Mouse (Mus musculus): Measurements from ENCODE around the gene Snapin. TPM values are rescaled to one million over a fixed set of nuclear protein-coding genes. Genes with fewer than 3 reads are reported as not detected.

The Snapin gene
- polyA plus RNA-seq, 1 experiment from 2014 or later, result 76.0 TPM

DNA sequence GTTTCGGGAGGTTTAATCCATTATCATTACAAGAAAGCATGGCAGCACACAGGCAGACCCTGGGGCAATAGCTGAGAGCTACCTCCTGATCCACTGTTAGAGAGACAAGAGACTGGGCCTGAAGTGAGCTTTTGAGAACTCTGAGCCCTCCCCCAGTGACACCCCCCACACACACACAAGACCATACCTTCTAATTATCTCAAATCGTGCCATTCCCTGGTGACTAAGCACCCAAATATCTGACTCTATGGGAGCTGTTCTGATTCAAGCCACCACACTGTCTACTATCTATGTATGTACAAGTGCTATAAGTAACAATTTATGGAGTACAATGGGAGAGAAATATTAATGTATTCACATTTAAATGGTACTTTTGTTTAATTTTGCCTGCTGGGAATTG, 50.1 kb downstream of the Snapin start:
- ATAC-seq (replicated peaks; ENCODE audit: insufficient number of reproducible peaks, low FRiP score, low TSS enrichment), result no peak
- WGBS (ENCODE audit: insufficient replicate concordance), result 76% methylated on average over 2 of the region's 2 CpGs
- H3K36me3 ChIP-seq (ENCODE audit: control insufficient read depth, insufficient read depth, low read length), result no peaks in the 10 kb centered on the region
- H3K4me2 ChIP-seq, result no peak overlapping the region
- no peak overlapping the region for H3K27ac ChIP-seq (ENCODE audit: low read depth, low read length)
- 0 out of 2 replicates have a peak, but pooled peaks cover 2% of the 10 kb centered on the region for H3K9me3 ChIP-seq (replicated peaks; ENCODE audit: control insufficient read depth, low read length)
- no peak overlapping the region for H3K4me3 ChIP-seq (ENCODE audit: low read depth, low read length)
- peaks cover 3% of the 10 kb centered on the region for H3K4me1 ChIP-seq (ENCODE audit: control insufficient read depth, insufficient read depth, low read length)
- no peaks in the 10 kb centered on the region for H3K27me3 ChIP-seq (ENCODE audit: control insufficient read depth, insufficient read depth, low read length)
- no peak overlapping the region for H3K9ac ChIP-seq (ENCODE audit: low read depth, low read length)

Other genes starting within 250 kb of the Snapin start
- gene Creb3l4, start 247.5 kb downstream of the Snapin start, polyA plus RNA-seq (2014; fragmentation: Nextera tagmentation; extraction: Ambion mirVana), result 2.3 and 2.6 TPM in 2 replicates
- 74.0 and 80.8 TPM in 2 replicates for gene Slc39a1, start 242.9 kb downstream of the Snapin start, polyA plus RNA-seq (2014; fragmentation: Nextera tagmentation; extraction: Ambion mirVana)
- gene Crtc2, start 236.9 kb downstream of the Snapin start, polyA plus RNA-seq (2014; fragmentation: Nextera tagmentation; extraction: Ambion mirVana), result 7.5 and 11.6 TPM in 2 replicates
- gene Dennd4b, start 225.8 kb downstream of the Snapin start, polyA plus RNA-seq (2014; fragmentation: Nextera tagmentation; extraction: Ambion mirVana), result 4.1 and 4.4 TPM in 2 replicates
- gene Gatad2b, start 197.9 kb downstream of the Snapin start, polyA plus RNA-seq (2014; fragmentation: Nextera tagmentation; extraction: Ambion mirVana), result 8.4 and 14.3 TPM in 2 replicates
- gene Slc27a3, start 101.1 kb downstream of the Snapin start, polyA plus RNA-seq (2014; fragmentation: Nextera tagmentation; extraction: Ambion mirVana), result 5.7 and 6.2 TPM in 2 replicates
- gene Ints3, start 57.4 kb downstream of the Snapin start, polyA plus RNA-seq (2014; fragmentation: Nextera tagmentation; extraction: Ambion mirVana), result 25.3 and 26.9 TPM in 2 replicates
- 5.3 and 8.1 TPM in 2 replicates for gene Npr1, start 25.2 kb downstream of the Snapin start, polyA plus RNA-seq (2014; fragmentation: Nextera tagmentation; extraction: Ambion mirVana)
- 148 and 151 TPM in 2 replicates for gene Ilf2, start 14.9 kb downstream of the Snapin start, polyA plus RNA-seq (2014; fragmentation: Nextera tagmentation; extraction: Ambion mirVana)
- gene Chtop, start 18.5 kb upstream of the Snapin start, polyA plus RNA-seq (2014; fragmentation: Nextera tagmentation; extraction: Ambion mirVana), result 70.3 and 73.9 TPM in 2 replicates
- 137 and 138 TPM in 2 replicates for gene S100a1, start 23.4 kb upstream of the Snapin start, polyA plus RNA-seq (2014; fragmentation: Nextera tagmentation; extraction: Ambion mirVana)
- 59.7 and 65.4 TPM in 2 replicates for gene S100a13, start 23.4 kb upstream of the Snapin start, polyA plus RNA-seq (2014; fragmentation: Nextera tagmentation; extraction: Ambion mirVana)
- not detected in 2 replicates for gene S100a14, start 35.8 kb upstream of the Snapin start, polyA plus RNA-seq (2014; fragmentation: Nextera tagmentation; extraction: Ambion mirVana)
- gene S100a16, start 46.2 kb upstream of the Snapin start, polyA plus RNA-seq (2014; fragmentation: Nextera tagmentation; extraction: Ambion mirVana), result 26.9 and 28.4 TPM in 2 replicates
- gene S100a3, start 69.5 kb upstream of the Snapin start, polyA plus RNA-seq (2014; fragmentation: Nextera tagmentation; extraction: Ambion mirVana), result 0.24 TPM in 1 of 2 replicates, not detected in the other
- gene S100a2, start 99.2 kb upstream of the Snapin start, polyA plus RNA-seq (2014; fragmentation: Nextera tagmentation; extraction: Ambion mirVana), result not detected in 2 replicates
- gene Gm42674, start 110.9 kb upstream of the Snapin start, polyA plus RNA-seq (2014; fragmentation: Nextera tagmentation; extraction: Ambion mirVana), result not detected in 2 replicates
- gene S100a4, start 112.7 kb upstream of the Snapin start, polyA plus RNA-seq (2014; fragmentation: Nextera tagmentation; extraction: Ambion mirVana), result 3.4 and 3.5 TPM in 2 replicates
- not detected in 2 replicates for gene S100a5, start 117.5 kb upstream of the Snapin start, polyA plus RNA-seq (2014; fragmentation: Nextera tagmentation; extraction: Ambion mirVana)
- gene S100a6, start 121.8 kb upstream of the Snapin start, polyA plus RNA-seq (2014; fragmentation: Nextera tagmentation; extraction: Ambion mirVana), result 43.6 and 44.5 TPM in 2 replicates
- not detected in 2 replicates for gene S100a7a, start 163.0 kb upstream of the Snapin start, polyA plus RNA-seq (2014; fragmentation: Nextera tagmentation; extraction: Ambion mirVana)
- gene S100a8, start 177.9 kb upstream of the Snapin start, polyA plus RNA-seq (2014; fragmentation: Nextera tagmentation; extraction: Ambion mirVana), result 1.9 and 5.2 TPM in 2 replicates
- 1.3 and 6.2 TPM in 2 replicates for gene S100a9, start 204.7 kb upstream of the Snapin start, polyA plus RNA-seq (2014; fragmentation: Nextera tagmentation; extraction: Ambion mirVana)
- gene Pglyrp4, start 235.9 kb upstream of the Snapin start, polyA plus RNA-seq (2014; fragmentation: Nextera tagmentation; extraction: Ambion mirVana), result not detected in 2 replicates